Mouse (Mus musculus) MEL (cell line): Measurements from ENCODE around the gene Actc1.

Experiments used
- CTCF ChIP-seq, 3 experiments: IDR thresholded peaks in 2 of 3; conservative IDR thresholded peaks in 1 of 3; 2 replicates each; pipeline ENCODE4 v1.5.1; 2011 to 2012; ENCODE audit warnings: low read length in 3 of 3, low read depth in 2 of 3, mild to moderate bottlenecking in 2 of 3, improper control_type of control experiment in 1 of 3, inconsistent platforms in 1 of 3, mixed read lengths in 1 of 3, moderate library complexity in 1 of 3; ENCODE audit not compliant: control insufficient read depth in 1 of 3, insufficient read depth in 1 of 3, poor library complexity in 1 of 3, severe bottlenecking in 1 of 3
- EP300 ChIP-seq, 2 experiments: IDR thresholded peaks; 2 replicates each; pipeline ENCODE4 v1.6.1; 2011; ENCODE audit warnings: improper control_type of control experiment in 2 of 2, low read length in 2 of 2, low read depth in 1 of 2, mild to moderate bottlenecking in 1 of 2
- GATA1 ChIP-seq: IDR thresholded peaks from 2 replicates; pipeline ENCODE4 v1.6.1; 2011; ENCODE audit warnings: low read depth, low read length, improper control_type of control experiment
- MAZ ChIP-seq: IDR thresholded peaks from 2 replicates; pipeline ENCODE4 v1.6.1; 2012; ENCODE audit warnings: low read depth, mild to moderate bottlenecking, inconsistent platforms, low read length, improper control_type of control experiment
- POLR2A ChIP-seq, 2 experiments: IDR thresholded peaks; 2 replicates each; pipeline ENCODE4 v1.6.1; 2011 to 2012; ENCODE audit warnings: low read length in 2 of 2, mild to moderate bottlenecking in 2 of 2, control low read depth in 1 of 2, improper control_type of control experiment in 1 of 2, low read depth in 1 of 2, moderate library complexity in 1 of 2; ENCODE audit not compliant: control insufficient read depth in 1 of 2, insufficient read depth in 1 of 2, poor library complexity in 1 of 2
- USF1 ChIP-seq: IDR thresholded peaks from 2 replicates; pipeline ENCODE4 v1.6.1; 2014; ENCODE audit warnings: low read depth, mild to moderate bottlenecking, inconsistent platforms, low read length, improper control_type of control experiment, moderate library complexity

DNA sequence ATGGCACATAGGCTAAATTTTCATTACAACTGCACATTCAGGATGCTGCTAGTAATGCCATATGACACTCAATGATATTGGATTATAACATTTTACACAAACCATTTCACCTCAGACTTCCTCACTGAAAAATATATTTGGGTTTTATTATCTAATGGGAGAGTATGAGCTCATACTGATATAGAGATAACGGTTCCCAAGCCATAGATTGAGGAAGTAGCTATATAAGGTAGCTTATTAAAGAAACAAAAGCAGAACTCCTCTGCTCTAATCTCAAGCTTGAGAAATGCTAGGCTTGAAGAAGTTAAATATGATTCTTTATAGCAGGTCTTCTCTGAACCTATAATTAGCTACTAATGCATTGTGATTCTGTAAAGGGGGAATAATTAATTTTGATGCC is 43.2 kb upstream of the Actc1 start:
- TF ChIP-seq MAZ: no peak
- TF ChIP-seq GATA1: peak; percentile 91
- TF ChIP-seq CTCF (IDR thresholded peaks at IDR 0.05 in 2 of 3, conservative IDR thresholded peaks at IDR 0.05 in 1 of 3; ENCODE audit: control insufficient read depth in 1 of 3, insufficient read depth in 1 of 3, low read depth in 2 of 3, low read length in 3 of 3, poor library complexity in 1 of 3, severe bottlenecking in 1 of 3): no peak
- peak; percentile 65 to 86 for TF ChIP-seq EP300 (IDR thresholded peaks at IDR 0.05; ENCODE audit: low read depth in 1 of 2, low read length in 2 of 2)
- no peak for TF ChIP-seq USF1
- no peak for TF ChIP-seq POLR2A (IDR thresholded peaks at IDR 0.05; ENCODE audit: control insufficient read depth in 1 of 2, insufficient read depth in 1 of 2, low read depth in 1 of 2, low read length in 2 of 2, poor library complexity in 1 of 2)
